Mouse (Mus musculus): Measurements from ENCODE around the gene Tmem9b. TPM values are rescaled to one million over a fixed set of nuclear protein-coding genes. Genes with fewer than 3 reads are reported as not detected.

Tmem9b gene
- 125 and 136 TPM in 2 replicates for polyA plus RNA-seq (2015; fragmentation: Nextera tagmentation; extraction: Ambion mirVana)

DNA sequence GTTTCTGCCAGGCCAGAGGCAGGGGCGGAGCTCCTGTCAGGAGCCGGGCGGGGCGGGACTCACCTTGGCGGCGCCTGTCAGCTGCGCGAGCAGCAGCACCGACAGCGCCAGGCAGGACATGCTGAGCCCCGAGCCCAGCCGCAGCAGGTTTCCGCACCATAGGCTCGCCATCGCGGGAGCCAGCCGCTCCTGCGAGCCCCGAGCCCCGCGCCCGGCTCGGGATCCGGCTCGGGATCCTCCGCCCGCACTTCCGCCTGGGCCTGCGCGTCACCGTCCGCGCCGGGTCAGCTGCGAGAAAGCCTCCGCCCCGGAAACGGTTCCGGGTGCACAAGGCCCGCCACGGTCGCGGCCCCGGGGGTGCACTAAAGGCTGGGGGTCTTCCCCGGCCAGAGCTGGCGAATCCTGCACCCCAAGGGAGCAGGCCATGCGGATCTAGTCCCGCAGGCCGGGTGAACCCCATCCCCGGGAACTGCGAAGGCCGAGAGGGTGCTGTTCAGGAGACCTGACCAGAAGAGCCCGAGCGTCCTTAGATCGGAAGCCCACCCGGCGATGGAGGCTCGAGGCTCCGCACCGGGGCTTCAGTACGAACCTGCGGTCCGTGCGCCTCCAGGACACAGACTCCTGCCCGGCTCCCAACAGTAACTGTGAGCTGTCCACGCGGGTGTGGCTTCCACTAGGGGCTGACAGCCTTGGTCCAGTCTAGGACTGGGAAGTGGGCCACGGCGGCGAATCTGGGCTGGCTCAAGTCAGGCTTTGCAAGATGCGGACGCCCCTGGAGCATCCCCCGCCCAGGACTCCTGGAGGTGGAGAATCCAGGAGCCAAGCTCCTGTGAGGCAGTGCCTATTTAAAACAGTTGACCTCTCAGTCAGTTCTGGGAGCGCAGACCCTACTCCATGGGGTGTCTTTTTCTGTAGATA, at the start of gene Tmem9b:
Tmem9b (minus strand) TSS at position 868 of the 918 bp plus-strand sequence.
- Histone ChIP-seq H3K27me3 (ENCODE audit: control insufficient read depth, insufficient read depth, low read depth, low read length) (no peaks in the 10 kb centered on the region), H3K4me1 (ENCODE audit: control insufficient read depth, insufficient read depth, low read length) (peaks cover 20% of the 10 kb centered on the region), H3K9me3 (replicated peaks; ENCODE audit: control insufficient read depth, low read length, poor library complexity, severe bottlenecking) (no peaks in the 10 kb centered on the region), H3K9ac (ENCODE audit: low read depth, low read length) (peak within 1 kb of the TSS; percentile 98), H3K4me3 (ENCODE audit: low read depth, low read length) (peak within 1 kb of the TSS; percentile 72), H3K36me3 (ENCODE audit: control insufficient read depth, insufficient read depth, low read length) (0 out of 2 replicates have a peak, but pooled peaks cover 3% of the 10 kb centered on the region), H3K27ac (ENCODE audit: low read length) (peak within 1 kb of the TSS; percentile 88), H3K4me2 (ENCODE audit: low read length) (peak within 1 kb of the TSS; percentile 66)
- under 1% methylated on average over 74 of the region's 74 CpGs for WGBS
- ATAC-seq = peak; percentile 94

GRCm38 (mm10) chr7:109800626-109801025, 48.0 kb upstream of the Tmem9b start:
- no peaks in the 10 kb centered on the region for H3K27me3 ChIP-seq (ENCODE audit: control insufficient read depth, insufficient read depth, low read depth, low read length)
- no peak overlapping the region for H3K9ac ChIP-seq (ENCODE audit: low read depth, low read length)
- H3K36me3 ChIP-seq (ENCODE audit: control insufficient read depth, insufficient read depth, low read length) = no peaks in the 10 kb centered on the region
- no peak overlapping the region for H3K4me2 ChIP-seq (ENCODE audit: low read length)
- ATAC-seq = no peak
- no peak overlapping the region for H3K27ac ChIP-seq (ENCODE audit: low read length)
- no peaks in the 10 kb centered on the region for H3K4me1 ChIP-seq (ENCODE audit: control insufficient read depth, insufficient read depth, low read length)
- no peak overlapping the region for H3K4me3 ChIP-seq (ENCODE audit: low read depth, low read length)
- WGBS = 91% methylated on average over 4 of the region's 4 CpGs
- no peaks in the 10 kb centered on the region for H3K9me3 ChIP-seq (replicated peaks; ENCODE audit: control insufficient read depth, low read length, poor library complexity, severe bottlenecking)

DNA sequence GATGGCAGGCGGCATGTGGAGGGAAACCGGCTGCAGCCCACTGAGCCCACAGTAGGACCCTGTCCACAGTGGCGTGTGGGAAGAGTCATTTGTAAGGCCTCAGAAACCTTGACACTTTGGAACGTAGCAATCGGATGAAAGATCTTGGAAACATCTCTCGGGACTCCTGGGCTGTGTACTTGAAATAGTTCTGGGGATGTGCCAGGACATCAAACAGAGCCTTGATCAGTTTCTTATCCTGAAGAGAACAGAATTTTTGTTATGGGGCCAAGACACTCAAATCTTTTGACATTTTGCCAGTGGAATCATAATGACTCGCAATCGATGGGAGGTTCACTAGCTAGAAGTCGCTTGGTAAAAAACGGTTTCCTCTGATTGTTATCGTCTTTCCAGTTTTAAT, 46.5 kb upstream of the Tmem9b start:
- no peak overlapping the region for H3K4me3 ChIP-seq (ENCODE audit: low read depth, low read length)
- no peak overlapping the region for H3K27ac ChIP-seq (ENCODE audit: low read length)
- H3K27me3 ChIP-seq (ENCODE audit: control insufficient read depth, insufficient read depth, low read depth, low read length) = no peaks in the 10 kb centered on the region
- no peaks in the 10 kb centered on the region for H3K4me1 ChIP-seq (ENCODE audit: control insufficient read depth, insufficient read depth, low read length)
- ATAC-seq = no peak
- WGBS = 72% methylated on average over 11 of the region's 11 CpGs
- H3K4me2 ChIP-seq (ENCODE audit: low read length) = no peak overlapping the region
- no peak overlapping the region for H3K9ac ChIP-seq (ENCODE audit: low read depth, low read length)
- H3K36me3 ChIP-seq (ENCODE audit: control insufficient read depth, insufficient read depth, low read length) = no peaks in the 10 kb centered on the region
- no peaks in the 10 kb centered on the region for H3K9me3 ChIP-seq (replicated peaks; ENCODE audit: control insufficient read depth, low read length, poor library complexity, severe bottlenecking)

- H3K9me3 ChIP-seq (replicated peaks; ENCODE audit: control insufficient read depth, low read length, poor library complexity, severe bottlenecking) = no peaks in the 10 kb centered on the region
- no peak overlapping the region for H3K9ac ChIP-seq (ENCODE audit: low read depth, low read length)
- H3K4me1 ChIP-seq (ENCODE audit: control insufficient read depth, insufficient read depth, low read length) = no peaks in the 10 kb centered on the region
- H3K4me2 ChIP-seq (ENCODE audit: low read length) = no peak overlapping the region
- H3K27me3 ChIP-seq (ENCODE audit: control insufficient read depth, insufficient read depth, low read depth, low read length) = no peaks in the 10 kb centered on the region
- H3K4me3 ChIP-seq (ENCODE audit: low read depth, low read length) = no peak overlapping the region
- H3K27ac ChIP-seq (ENCODE audit: low read length) = no peak overlapping the region
- WGBS = 86% methylated on average over 5 of the region's 5 CpGs
- H3K36me3 ChIP-seq (ENCODE audit: control insufficient read depth, insufficient read depth, low read length) = no peaks in the 10 kb centered on the region
- ATAC-seq = no peak
Observed at GRCm38 (mm10) chr7:109795564-109795963, 42.9 kb upstream of the Tmem9b start.

DNA sequence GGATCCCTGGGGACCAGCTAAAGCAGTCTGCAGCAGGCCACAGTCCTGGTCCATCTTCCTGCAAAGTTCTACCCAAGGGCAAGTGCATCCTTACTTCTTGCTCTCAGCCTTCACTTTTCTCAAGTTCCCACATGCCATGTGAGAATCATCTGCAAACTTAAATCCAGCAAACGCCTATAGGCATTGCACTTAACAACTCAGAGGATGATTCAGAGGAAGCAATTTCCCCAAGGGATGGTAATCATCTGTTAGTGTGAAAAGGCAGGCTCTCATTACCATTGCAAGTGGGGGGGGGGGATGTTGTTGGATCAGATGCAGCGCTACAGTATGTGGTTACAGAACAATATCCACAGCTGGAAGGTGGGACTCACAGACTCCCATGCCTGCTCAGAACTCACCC, 41.9 kb upstream of the Tmem9b start:
- no peak for ATAC-seq
- WGBS = 88% methylated on average over 2 of the region's 2 CpGs
- Histone ChIP-seq H3K36me3 (ENCODE audit: control insufficient read depth, insufficient read depth, low read length) (no peaks in the 10 kb centered on the region), H3K9ac (ENCODE audit: low read depth, low read length) (no peak overlapping the region), H3K27me3 (ENCODE audit: control insufficient read depth, insufficient read depth, low read depth, low read length) (no peaks in the 10 kb centered on the region), H3K4me2 (ENCODE audit: low read length) (no peak overlapping the region), H3K4me1 (ENCODE audit: control insufficient read depth, insufficient read depth, low read length) (no peaks in the 10 kb centered on the region), H3K4me3 (ENCODE audit: low read depth, low read length) (no peak overlapping the region), H3K9me3 (replicated peaks; ENCODE audit: control insufficient read depth, low read length, poor library complexity, severe bottlenecking) (no peaks in the 10 kb centered on the region), H3K27ac (ENCODE audit: low read length) (no peak overlapping the region)

DNA sequence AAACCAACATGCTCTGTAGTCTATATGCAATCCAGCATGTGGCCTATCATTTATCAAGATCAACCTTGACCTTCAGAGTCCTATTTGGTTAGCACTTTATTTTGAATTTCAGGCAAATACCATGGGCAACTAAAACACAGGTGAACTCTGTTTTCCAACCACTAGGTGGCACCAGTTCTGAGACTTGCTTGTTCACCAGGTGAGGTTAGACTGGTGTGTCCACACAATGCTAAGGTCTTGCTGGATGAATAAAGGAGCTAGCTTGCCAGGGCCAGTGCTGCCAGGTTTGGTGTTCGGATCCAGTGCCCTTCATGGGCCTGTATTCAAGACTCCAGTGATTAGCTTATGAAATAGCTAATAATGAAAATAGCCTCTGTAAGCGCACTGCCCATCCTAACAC, 40.1 kb upstream of the Tmem9b start:
- Histone ChIP-seq H3K27ac (ENCODE audit: low read length) (no peak overlapping the region), H3K4me2 (ENCODE audit: low read length) (no peak overlapping the region), H3K27me3 (ENCODE audit: control insufficient read depth, insufficient read depth, low read depth, low read length) (no peaks in the 10 kb centered on the region), H3K4me3 (ENCODE audit: low read depth, low read length) (no peak overlapping the region), H3K36me3 (ENCODE audit: control insufficient read depth, insufficient read depth, low read length) (no peaks in the 10 kb centered on the region), H3K9ac (ENCODE audit: low read depth, low read length) (no peak overlapping the region), H3K9me3 (replicated peaks; ENCODE audit: control insufficient read depth, low read length, poor library complexity, severe bottlenecking) (no peaks in the 10 kb centered on the region), H3K4me1 (ENCODE audit: control insufficient read depth, insufficient read depth, low read length) (no peaks in the 10 kb centered on the region)
- 78% methylated on average over 2 of the region's 2 CpGs for WGBS
- ATAC-seq = no peak

- Histone ChIP-seq H3K4me3 (ENCODE audit: low read depth, low read length) (no peak overlapping the region), H3K27ac (ENCODE audit: low read length) (no peak overlapping the region), H3K27me3 (ENCODE audit: control insufficient read depth, insufficient read depth, low read depth, low read length) (no peaks in the 10 kb centered on the region), H3K9ac (ENCODE audit: low read depth, low read length) (no peak overlapping the region), H3K9me3 (replicated peaks; ENCODE audit: control insufficient read depth, low read length, poor library complexity, severe bottlenecking) (no peaks in the 10 kb centered on the region), H3K4me2 (ENCODE audit: low read length) (no peak overlapping the region), H3K36me3 (ENCODE audit: control insufficient read depth, insufficient read depth, low read length) (no peaks in the 10 kb centered on the region), H3K4me1 (ENCODE audit: control insufficient read depth, insufficient read depth, low read length) (no peaks in the 10 kb centered on the region)
- no peak for ATAC-seq
- WGBS = 76% methylated on average over 3 of the region's 3 CpGs
Observed at GRCm38 (mm10) chr7:109790818-109791217, 38.1 kb upstream of the Tmem9b start.

DNA sequence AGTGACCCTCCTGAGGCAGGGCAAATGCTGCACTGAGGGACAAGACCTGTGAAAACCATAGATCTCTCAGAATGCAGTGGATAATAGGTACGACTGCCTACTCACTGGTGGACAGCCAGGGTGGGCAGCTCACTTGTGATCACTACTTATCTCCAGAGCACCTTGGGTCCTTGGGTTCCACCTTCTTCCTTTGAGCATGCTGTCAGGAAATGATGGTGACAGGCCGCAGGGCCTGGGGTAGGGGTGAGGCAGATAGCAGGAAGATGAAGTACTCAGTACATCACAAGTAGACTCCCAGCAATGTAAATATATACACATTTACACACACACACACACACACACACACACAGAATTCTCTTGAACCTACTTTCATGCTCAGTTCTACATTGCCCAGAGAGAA, 35.2 kb upstream of the Tmem9b start:
- Histone ChIP-seq H3K4me1 (ENCODE audit: control insufficient read depth, insufficient read depth, low read length) (no peaks in the 10 kb centered on the region), H3K9ac (ENCODE audit: low read depth, low read length) (no peak overlapping the region), H3K36me3 (ENCODE audit: control insufficient read depth, insufficient read depth, low read length) (no peaks in the 10 kb centered on the region), H3K4me2 (ENCODE audit: low read length) (no peak overlapping the region), H3K9me3 (replicated peaks; ENCODE audit: control insufficient read depth, low read length, poor library complexity, severe bottlenecking) (no peaks in the 10 kb centered on the region), H3K4me3 (ENCODE audit: low read depth, low read length) (no peak overlapping the region), H3K27me3 (ENCODE audit: control insufficient read depth, insufficient read depth, low read depth, low read length) (peaks cover 5% of the 10 kb centered on the region), H3K27ac (ENCODE audit: low read length) (no peak overlapping the region)
- no peak for ATAC-seq
- WGBS = 82% methylated on average over 2 of the region's 2 CpGs

DNA sequence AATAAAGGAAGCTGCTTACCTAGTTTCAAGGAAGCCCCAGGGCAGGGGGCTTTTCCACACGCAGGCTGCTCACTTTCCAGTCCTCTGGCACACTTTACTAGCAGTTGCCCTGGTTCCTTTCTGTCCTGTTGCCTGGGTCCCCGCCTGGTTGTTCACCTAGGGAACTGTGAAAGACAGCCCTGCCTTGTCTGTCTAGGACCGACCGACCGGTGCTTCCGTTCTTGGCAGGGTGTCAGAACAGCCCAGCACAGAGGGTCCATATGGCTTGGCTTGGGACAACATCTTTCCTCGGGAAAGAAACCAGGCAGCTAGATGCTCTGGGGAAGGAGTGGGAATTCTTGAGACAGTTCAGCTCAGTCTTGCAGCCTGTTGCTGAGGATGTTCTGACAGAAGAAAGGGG, 30.6 kb upstream of the Tmem9b start:
- no peak overlapping the region for H3K27ac ChIP-seq (ENCODE audit: low read length)
- no peak overlapping the region for H3K4me3 ChIP-seq (ENCODE audit: low read depth, low read length)
- H3K4me1 ChIP-seq (ENCODE audit: control insufficient read depth, insufficient read depth, low read length) = 0 out of 2 replicates have a peak, but pooled peaks cover 4% of the 10 kb centered on the region
- no peak overlapping the region for H3K4me2 ChIP-seq (ENCODE audit: low read length)
- no peak overlapping the region for H3K9ac ChIP-seq (ENCODE audit: low read depth, low read length)
- H3K27me3 ChIP-seq (ENCODE audit: control insufficient read depth, insufficient read depth, low read depth, low read length) = peaks cover 11% of the 10 kb centered on the region
- H3K36me3 ChIP-seq (ENCODE audit: control insufficient read depth, insufficient read depth, low read length) = no peaks in the 10 kb centered on the region
- ATAC-seq = no peak
- H3K9me3 ChIP-seq (replicated peaks; ENCODE audit: control insufficient read depth, low read length, poor library complexity, severe bottlenecking) = no peaks in the 10 kb centered on the region
- WGBS = 57% methylated on average over 7 of the region's 7 CpGs

Measured in midbrain, embryonic 16.5 days (tissue).